ENCODE assay signal across 8 mouse cellular contexts in the genomic region with DNA sequence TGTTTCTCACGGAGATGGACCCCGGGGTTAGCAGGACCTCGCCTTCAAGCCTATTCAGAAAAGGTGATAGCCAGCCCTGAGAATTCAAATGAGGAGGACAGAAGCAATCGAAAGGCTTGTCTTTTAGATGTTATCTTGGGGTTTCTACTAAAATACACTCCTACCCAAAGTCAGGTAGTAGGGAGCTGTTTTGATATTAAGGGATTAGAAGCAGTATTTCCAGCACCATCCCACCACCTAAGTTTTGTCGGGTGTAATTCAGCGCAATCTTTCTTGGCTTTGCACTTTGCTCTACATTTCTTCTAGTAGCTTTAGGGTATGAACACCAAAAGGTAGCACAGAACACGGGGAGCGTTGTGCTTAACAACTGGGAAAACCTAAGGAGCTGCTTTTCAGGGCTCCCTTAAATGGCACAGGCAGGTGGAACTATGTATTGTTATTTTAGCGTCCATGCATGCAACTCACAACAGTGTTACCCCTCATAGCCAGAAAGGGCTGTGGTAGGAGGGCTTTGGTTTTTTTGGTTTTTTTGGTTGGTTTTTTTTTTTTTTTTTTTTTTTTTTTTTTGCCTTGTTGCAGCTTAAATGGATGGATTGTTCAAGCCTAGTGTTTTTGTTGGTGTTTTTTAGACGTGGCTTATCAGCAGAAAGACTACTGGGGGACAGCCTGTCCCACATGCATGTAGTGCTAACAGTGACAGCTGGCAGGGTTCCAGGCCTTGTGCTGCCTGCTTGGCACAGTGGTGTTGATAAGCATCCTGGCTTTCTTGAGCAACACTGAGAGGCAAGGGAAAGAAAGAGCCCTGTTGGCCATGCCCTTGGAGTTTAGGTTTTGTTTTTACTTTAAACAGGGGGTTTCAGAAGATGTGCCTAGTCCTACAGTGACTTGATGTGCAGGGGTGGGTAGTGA. TPM values are rescaled to one million over a fixed set of nuclear protein-coding genes. Genes with fewer than 3 reads are reported as not detected.
DNase-seq lines count a peak whose midpoint lies in the region; ATAC-seq and TF ChIP-seq lines count a peak whose summit lies in the region.

No protein-coding gene starts in this region.

- H3K27me3 ChIP-seq in E14TG2a.4 (ENCODE audit: insufficient read depth, low read length), result peaks cover 30% of the 10 kb centered on the region
- H3K27me3 ChIP-seq in hindbrain, embryonic 12.5 days, result peaks cover 3% of the 10 kb centered on the region; the same call in 1 of the 2 replicates
- H3K27me3 ChIP-seq in liver, embryonic 11.5 days (replicated peaks; ENCODE audit: control insufficient read depth, insufficient read depth, low read length), result no peaks in the 10 kb centered on the region
- H3K27me3 ChIP-seq in neural tube, embryonic 15.5 days (replicated peaks), result peaks cover 2% of the 10 kb centered on the region; the same call in 1 of the 2 replicates

- peak overlapping the region; percentile 91 for H3K4me3 ChIP-seq in E14TG2a.4 (replicated peaks; ENCODE audit: low read length)
- H3K4me3 ChIP-seq in hindbrain, embryonic 12.5 days, result peak overlapping the region; percentile 84
- H3K4me3 ChIP-seq in liver, embryonic 11.5 days (ENCODE audit: low read depth, low read length), result peak overlapping the region; percentile 84
- H3K4me3 ChIP-seq in neural tube, embryonic 15.5 days (replicated peaks), result peak overlapping the region; percentile 67

- H3K4me1 ChIP-seq in E14TG2a.4 (replicated peaks; ENCODE audit: low read depth, low read length), result peaks cover 27% of the 10 kb centered on the region
- peaks cover 28% of the 10 kb centered on the region for H3K4me1 ChIP-seq in hindbrain, embryonic 12.5 days
- H3K4me1 ChIP-seq in liver, embryonic 11.5 days (replicated peaks; ENCODE audit: control insufficient read depth, insufficient read depth, low read length), result peaks cover 10% of the 10 kb centered on the region; the same call in 1 of the 2 replicates
- peaks cover 33% of the 10 kb centered on the region for H3K4me1 ChIP-seq in neural tube, embryonic 15.5 days

- ATAC-seq in cerebellum, adult (ENCODE audit: insufficient number of reproducible peaks, low FRiP score, low TSS enrichment), result no peak
- peak; percentile 23; the same call in 1 of the 2 replicates for ATAC-seq in common myeloid progenitor, adult 5-6 weeks (replicated peaks; ENCODE audit: low read depth, poor library complexity, severe bottlenecking)
- no peak for ATAC-seq in hindbrain, embryonic 12.5 days (ENCODE audit: low FRiP score)
- ATAC-seq in liver, embryonic 11.5 days (replicated peaks; ENCODE audit: low FRiP score), result no peak
- no peak for ATAC-seq in neural tube, embryonic 15.5 days (ENCODE audit: low FRiP score)

- peak overlapping the region; percentile 84 for H3K4me2 ChIP-seq in hindbrain, embryonic 12.5 days (replicated peaks)
- H3K4me2 ChIP-seq in liver, embryonic 11.5 days, result peak overlapping the region; percentile 83
- H3K4me2 ChIP-seq in neural tube, embryonic 15.5 days, result peak overlapping the region; percentile 90

- peaks cover 34% of the 10 kb centered on the region for H3K36me3 ChIP-seq in E14TG2a.4 (ENCODE audit: insufficient read depth, low read length)
- H3K36me3 ChIP-seq in hindbrain, embryonic 12.5 days, result peaks cover 24% of the 10 kb centered on the region
- H3K36me3 ChIP-seq in liver, embryonic 11.5 days (ENCODE audit: control insufficient read depth, insufficient read depth, low read length), result peaks cover 6% of the 10 kb centered on the region; the same call in 1 of the 2 replicates
- H3K36me3 ChIP-seq in neural tube, embryonic 15.5 days, result peaks cover 28% of the 10 kb centered on the region

- peak overlapping the region; percentile 94 for H3K27ac ChIP-seq in hindbrain, embryonic 12.5 days
- peak overlapping the region; percentile 96 for H3K27ac ChIP-seq in liver, embryonic 11.5 days (ENCODE audit: low read depth, low read length)
- peak overlapping the region; percentile 99 for H3K27ac ChIP-seq in neural tube, embryonic 15.5 days (replicated peaks)

- WGBS in hindbrain, embryonic 12.5 days, result 19% methylated on average over 10 of the region's 10 CpGs
- WGBS in liver, embryonic 11.5 days, result 18% methylated on average over 10 of the region's 10 CpGs
- WGBS in neural tube, embryonic 15.5 days, result 18% methylated on average over 10 of the region's 10 CpGs

- no peak for TF ChIP-seq CTCF in E14TG2a.4 (conservative IDR thresholded peaks at IDR 0.05; ENCODE audit: low read length)

- no peaks in the 10 kb centered on the region for H3K9me3 ChIP-seq in E14TG2a.4 (ENCODE audit: low read length)
- H3K9me3 ChIP-seq in hindbrain, embryonic 12.5 days (replicated peaks), result no peaks in the 10 kb centered on the region
- no peaks in the 10 kb centered on the region for H3K9me3 ChIP-seq in liver, embryonic 11.5 days (ENCODE audit: control insufficient read depth, low read length)
- H3K9me3 ChIP-seq in neural tube, embryonic 15.5 days (replicated peaks), result no peaks in the 10 kb centered on the region

- DNase-seq in cerebellum, adult 11-12 months, result peak; percentile 65
- DNase-seq in liver, embryonic 11.5 days (ENCODE audit: low spot score), result no peak
- DNase-seq in layer of hippocampus, adult 9-11 months, result no peak

- peak overlapping the region; percentile 80 for H3K9ac ChIP-seq in hindbrain, embryonic 12.5 days
- peak overlapping the region; percentile 69 for H3K9ac ChIP-seq in liver, embryonic 11.5 days (ENCODE audit: low read depth, low read length)
- peak overlapping the region; percentile 65 for H3K9ac ChIP-seq in neural tube, embryonic 15.5 days (replicated peaks)

RNA-seq across cellular contexts. Expression of gene Capn10, which starts 1.1 kb away (rescaled TPM):
- 8.1 and 11.4 TPM in 2 replicates for total RNA-seq in common myeloid progenitor, adult 5-6 weeks (2017)
- polyA plus RNA-seq in hindbrain, embryonic 12.5 days (2016; fragmentation: Nextera tagmentation; extraction: Ambion mirVana), result 54.7 and 56.3 TPM in 2 replicates
- polyA plus RNA-seq in liver, embryonic 11.5 days (2014; fragmentation: Nextera tagmentation; extraction: Ambion mirVana), result 20.9 and 21.3 TPM in 2 replicates
- 55.4 and 60.8 TPM in 2 replicates for polyA plus RNA-seq in neural tube, embryonic 15.5 days (2015; fragmentation: Nextera tagmentation; extraction: Ambion mirVana)

RNA-seq across cellular contexts. Expression of gene Gpr35, which starts 15.4 kb away (rescaled TPM):
- total RNA-seq in common myeloid progenitor, adult 5-6 weeks (2017), result 0.46 and 0.78 TPM in 2 replicates
- polyA plus RNA-seq in hindbrain, embryonic 12.5 days (2016; fragmentation: Nextera tagmentation; extraction: Ambion mirVana), result 0.10 and 0.41 TPM in 2 replicates
- 0.27 and 0.71 TPM in 2 replicates for polyA plus RNA-seq in liver, embryonic 11.5 days (2014; fragmentation: Nextera tagmentation; extraction: Ambion mirVana)
- 0.64 and 1.0 TPM in 2 replicates for polyA plus RNA-seq in neural tube, embryonic 15.5 days (2015; fragmentation: Nextera tagmentation; extraction: Ambion mirVana)

RNA-seq across cellular contexts. Expression of gene Rnpepl1, which starts 24.7 kb away (rescaled TPM):
- 10.9 and 12.9 TPM in 2 replicates for total RNA-seq in common myeloid progenitor, adult 5-6 weeks (2017)
- 31.6 and 34.7 TPM in 2 replicates for polyA plus RNA-seq in hindbrain, embryonic 12.5 days (2016; fragmentation: Nextera tagmentation; extraction: Ambion mirVana)
- 24.7 and 26.5 TPM in 2 replicates for polyA plus RNA-seq in liver, embryonic 11.5 days (2014; fragmentation: Nextera tagmentation; extraction: Ambion mirVana)
- polyA plus RNA-seq in neural tube, embryonic 15.5 days (2015; fragmentation: Nextera tagmentation; extraction: Ambion mirVana), result 29.8 and 33.4 TPM in 2 replicates

RNA-seq across cellular contexts. Expression of gene Dusp28, which starts 28.5 kb away (rescaled TPM):
- 0.92 and 6.0 TPM in 2 replicates for total RNA-seq in common myeloid progenitor, adult 5-6 weeks (2017)
- polyA plus RNA-seq in hindbrain, embryonic 12.5 days (2016; fragmentation: Nextera tagmentation; extraction: Ambion mirVana), result 11.9 and 12.9 TPM in 2 replicates
- polyA plus RNA-seq in liver, embryonic 11.5 days (2014; fragmentation: Nextera tagmentation; extraction: Ambion mirVana), result 8.1 and 10.7 TPM in 2 replicates
- polyA plus RNA-seq in neural tube, embryonic 15.5 days (2015; fragmentation: Nextera tagmentation; extraction: Ambion mirVana), result 17.2 and 17.9 TPM in 2 replicates

RNA-seq across cellular contexts. Expression of gene Ankmy1, which starts 32.6 kb away (rescaled TPM):
- total RNA-seq in common myeloid progenitor, adult 5-6 weeks (2017), result not detected in 2 replicates
- 0.52 and 0.67 TPM in 2 replicates for polyA plus RNA-seq in hindbrain, embryonic 12.5 days (2016; fragmentation: Nextera tagmentation; extraction: Ambion mirVana)
- polyA plus RNA-seq in liver, embryonic 11.5 days (2014; fragmentation: Nextera tagmentation; extraction: Ambion mirVana), result 0.16 and 0.25 TPM in 2 replicates
- polyA plus RNA-seq in neural tube, embryonic 15.5 days (2015; fragmentation: Nextera tagmentation; extraction: Ambion mirVana), result 0.69 and 1.3 TPM in 2 replicates
